Mouse (Mus musculus) heart, adult 9 months (tissue): ENCODE results near the gene Zscan2.

Experiments
- DNase-seq, 2 experiments: peaks; one replicate each; pipeline ENCODE4 v3.0.0; 2022; ENCODE audit warnings: low spot score in 2 of 2

The Zscan2 gene

GRCm38 (mm10) chr7:80919647-80920008 is 58.9 kb downstream of the Zscan2 start:
- DNase-seq, result no peak

- DNase-seq, result no peak
Measured at GRCm38 (mm10) chr7:80923165-80923564, 62.4 kb downstream of the Zscan2 start.
